Mouse (Mus musculus): ENCODE data around the gene Hoxb6. TPM values are rescaled to one million over a fixed set of nuclear protein-coding genes. Genes with fewer than 3 reads are reported as not detected.
A peak's percentile ranks its signal among the peaks of the same experiment; 100 is the strongest.

Gene Hoxb6
- polyA plus RNA-seq, 1 experiment: 8.3 TPM

- peak overlapping the region; percentile 66 for H3K4me3 ChIP-seq (ENCODE audit: low read depth, low read length)
- H3K4me1 ChIP-seq (ENCODE audit: control insufficient read depth, insufficient read depth, insufficient read length, low read length): peaks cover 3% of the 10 kb centered on the region; the same call in 1 of the 2 replicates
- WGBS: 8% methylated on average over 22 of the region's 22 CpGs
- H3K27ac ChIP-seq (ENCODE audit: insufficient read depth, low read depth, low read length): peak overlapping the region; percentile 25; the same call in 1 of the 2 replicates
- no peak for TF ChIP-seq POLR2A (IDR thresholded peaks at IDR 0.05; ENCODE audit: low read depth, low read length)
- 0 out of 2 replicates have a peak, but pooled peaks have one; percentile 6 for TF ChIP-seq CTCF (IDR thresholded peaks at IDR 0.05; ENCODE audit: extremely low read depth, insufficient read length, insufficient replicate concordance, low read depth, low read length)
- H3K36me3 ChIP-seq (ENCODE audit: control insufficient read depth, insufficient read depth, low read length): no peaks in the 10 kb centered on the region
- peaks cover 61% of the 10 kb centered on the region for H3K27me3 ChIP-seq (ENCODE audit: control insufficient read depth, insufficient read depth, low read length)
These were observed 1.1 kb downstream of the Hoxb6 start for GRCm38 (mm10) chr11:96293302-96293921.

DNA sequence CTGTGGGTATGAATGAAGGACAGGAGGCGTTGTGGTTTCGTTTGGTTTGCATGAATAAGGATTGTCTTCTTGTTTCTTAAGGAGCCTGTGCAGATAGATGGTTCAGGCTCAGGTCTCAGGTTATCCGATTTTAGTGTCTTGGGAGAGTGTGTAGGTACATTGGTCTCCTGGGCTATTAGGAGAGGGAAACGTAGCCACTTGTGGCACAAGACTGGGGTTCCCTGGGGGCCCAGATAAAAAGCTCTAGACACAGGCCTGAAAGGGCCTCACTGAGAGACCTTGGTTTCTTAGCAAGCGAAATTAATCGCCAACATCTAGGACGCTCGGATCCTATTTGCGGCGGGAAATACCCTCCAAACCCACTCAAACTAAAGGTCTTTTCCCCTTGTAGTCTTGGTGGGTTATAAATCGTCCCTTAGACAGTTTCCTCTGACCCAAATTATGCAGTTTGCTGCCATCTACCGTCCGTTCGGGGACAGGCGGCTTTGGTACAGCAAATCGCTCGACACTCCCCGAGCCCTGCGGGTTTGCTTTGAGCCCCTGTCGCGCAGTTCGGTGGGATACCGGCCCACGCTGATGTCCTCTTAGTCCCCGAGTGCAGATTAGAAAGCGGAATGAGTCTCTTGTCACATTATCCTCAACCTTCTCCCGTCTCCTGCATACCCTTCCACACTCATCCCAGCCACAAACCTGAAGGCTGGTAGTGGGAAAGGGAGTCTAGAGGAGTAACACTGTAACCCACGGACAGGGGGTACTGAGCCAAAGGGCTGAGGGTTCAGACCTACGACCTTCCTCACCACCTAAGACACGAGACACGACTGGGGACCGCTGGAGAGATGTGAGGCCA lies 2.2 kb downstream of the Hoxb6 start:
- H3K27me3 ChIP-seq (ENCODE audit: control insufficient read depth, insufficient read depth, low read length): peaks cover 65% of the 10 kb centered on the region
- peaks cover 5% of the 10 kb centered on the region; the same call in 1 of the 2 replicates for H3K4me1 ChIP-seq (ENCODE audit: control insufficient read depth, insufficient read depth, insufficient read length, low read length)
- H3K36me3 ChIP-seq (ENCODE audit: control insufficient read depth, insufficient read depth, low read length): no peaks in the 10 kb centered on the region
- TF ChIP-seq POLR2A (IDR thresholded peaks at IDR 0.05; ENCODE audit: low read depth, low read length) (no peak), CTCF (IDR thresholded peaks at IDR 0.05; ENCODE audit: extremely low read depth, insufficient read length, insufficient replicate concordance, low read depth, low read length) (peak; percentile 67; the same call in 1 of the 2 replicates)
- H3K27ac ChIP-seq (ENCODE audit: insufficient read depth, low read depth, low read length): no peak overlapping the region
- 2% methylated on average over 32 of the region's 32 CpGs for WGBS
- peak overlapping the region; percentile 50 for H3K4me3 ChIP-seq (ENCODE audit: low read depth, low read length)

GRCm38 (mm10) chr11:96295092-96295835 lies 3.0 kb downstream of the Hoxb6 start:
- peak overlapping the region; percentile 50 for H3K4me3 ChIP-seq (ENCODE audit: low read depth, low read length)
- whole genome bisulfite sequencing: 2% methylated on average over 30 of the region's 30 CpGs
- TF ChIP-seq CTCF (IDR thresholded peaks at IDR 0.05; ENCODE audit: extremely low read depth, insufficient read length, insufficient replicate concordance, low read depth, low read length) (no peak), POLR2A (IDR thresholded peaks at IDR 0.05; ENCODE audit: low read depth, low read length) (no peak)
- no peaks in the 10 kb centered on the region for H3K36me3 ChIP-seq (ENCODE audit: control insufficient read depth, insufficient read depth, low read length)
- H3K4me1 ChIP-seq (ENCODE audit: control insufficient read depth, insufficient read depth, insufficient read length, low read length): peaks cover 5% of the 10 kb centered on the region; the same call in 1 of the 2 replicates
- H3K27me3 ChIP-seq (ENCODE audit: control insufficient read depth, insufficient read depth, low read length): peaks cover 73% of the 10 kb centered on the region
- no peak overlapping the region for H3K27ac ChIP-seq (ENCODE audit: insufficient read depth, low read depth, low read length)

GRCm38 (mm10) chr11:96296997-96297396 lies 4.7 kb downstream of the Hoxb6 start:
- H3K27me3 ChIP-seq (ENCODE audit: control insufficient read depth, insufficient read depth, low read length): peaks cover 78% of the 10 kb centered on the region

GRCm38 (mm10) chr11:96297428-96297827 lies 5.2 kb downstream of the Hoxb6 start:
- no peaks in the 10 kb centered on the region for H3K36me3 ChIP-seq (ENCODE audit: control insufficient read depth, insufficient read depth, low read length)
- no peak overlapping the region for H3K27ac ChIP-seq (ENCODE audit: insufficient read depth, low read depth, low read length)
- H3K4me1 ChIP-seq (ENCODE audit: control insufficient read depth, insufficient read depth, insufficient read length, low read length): peaks cover 7% of the 10 kb centered on the region; the same call in 1 of the 2 replicates
- H3K4me3 ChIP-seq (ENCODE audit: low read depth, low read length): no peak overlapping the region
- 46% methylated on average over 3 of the region's 3 CpGs for WGBS
- H3K27me3 ChIP-seq (ENCODE audit: control insufficient read depth, insufficient read depth, low read length): peaks cover 77% of the 10 kb centered on the region
- TF ChIP-seq POLR2A (IDR thresholded peaks at IDR 0.05; ENCODE audit: low read depth, low read length) (no peak), CTCF (IDR thresholded peaks at IDR 0.05; ENCODE audit: extremely low read depth, insufficient read length, insufficient replicate concordance, low read depth, low read length) (no peak)

More at GRCm38 (mm10) chr11:96296997-96297396, 4.7 kb downstream of the Hoxb6 start:
- Histone ChIP-seq H3K27ac (ENCODE audit: insufficient read depth, low read depth, low read length) (no peak overlapping the region), H3K4me3 (ENCODE audit: low read depth, low read length) (no peak overlapping the region), H3K4me1 (ENCODE audit: control insufficient read depth, insufficient read depth, insufficient read length, low read length) (peaks cover 7% of the 10 kb centered on the region; the same call in 1 of the 2 replicates), H3K36me3 (ENCODE audit: control insufficient read depth, insufficient read depth, low read length) (no peaks in the 10 kb centered on the region)
- 53% methylated on average over 2 of the region's 2 CpGs for WGBS
- no peak for TF ChIP-seq CTCF (IDR thresholded peaks at IDR 0.05; ENCODE audit: extremely low read depth, insufficient read length, insufficient replicate concordance, low read depth, low read length)
- no peak for TF ChIP-seq POLR2A (IDR thresholded peaks at IDR 0.05; ENCODE audit: low read depth, low read length)

DNA sequence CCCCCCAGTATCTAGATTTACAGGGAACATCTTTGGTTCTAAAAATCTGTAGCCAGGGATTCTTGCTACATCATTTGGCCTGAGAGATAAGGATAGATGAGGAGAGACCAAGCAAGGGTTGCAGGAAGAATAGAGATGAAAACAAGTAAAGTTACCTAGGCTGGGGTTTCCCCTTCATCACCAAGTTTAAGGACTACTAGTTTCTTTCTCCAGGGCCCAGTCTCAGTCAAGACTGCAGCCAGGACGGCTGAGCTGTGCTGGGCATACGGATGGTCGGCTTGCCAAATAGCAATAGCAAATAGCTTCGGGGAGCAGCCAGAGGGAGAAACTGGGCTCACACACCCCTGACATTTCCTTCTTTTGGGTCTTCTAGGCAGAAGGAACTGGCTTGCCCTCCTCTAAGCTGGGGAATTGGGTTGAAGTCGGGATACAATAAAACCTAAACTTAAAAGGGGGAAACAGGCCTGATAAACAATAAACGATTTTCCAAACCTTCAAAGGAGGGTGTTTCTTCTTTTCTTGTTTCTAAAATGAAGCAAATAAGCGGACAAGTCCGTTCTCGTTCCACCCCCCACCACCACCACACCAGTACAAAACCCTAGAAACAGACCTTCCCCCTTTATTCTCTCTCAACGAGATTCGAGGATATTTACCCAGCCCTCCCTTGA lies 5.8 kb downstream of the Hoxb6 start:
- peaks cover 78% of the 10 kb centered on the region for H3K27me3 ChIP-seq (ENCODE audit: control insufficient read depth, insufficient read depth, low read length)
- H3K4me3 ChIP-seq (ENCODE audit: low read depth, low read length): no peak overlapping the region
- H3K27ac ChIP-seq (ENCODE audit: insufficient read depth, low read depth, low read length): no peak overlapping the region
- H3K36me3 ChIP-seq (ENCODE audit: control insufficient read depth, insufficient read depth, low read length): no peaks in the 10 kb centered on the region
- 40% methylated on average over 11 of the region's 11 CpGs for WGBS
- H3K4me1 ChIP-seq (ENCODE audit: control insufficient read depth, insufficient read depth, insufficient read length, low read length): peaks cover 7% of the 10 kb centered on the region; the same call in 1 of the 2 replicates
- TF ChIP-seq POLR2A (IDR thresholded peaks at IDR 0.05; ENCODE audit: low read depth, low read length): no peak
- TF ChIP-seq CTCF (IDR thresholded peaks at IDR 0.05; ENCODE audit: extremely low read depth, insufficient read length, insufficient replicate concordance, low read depth, low read length): no peak

Measured in small intestine, adult 2 months (tissue).